Mouse (Mus musculus): ENCODE data around the gene Armc7.
"Not testable (repeated sequence)": the region's sequence is repeated elsewhere in the genome, so short reads cannot be mapped to it uniquely, and the experiment has no call there.

Gene Armc7

DNA sequence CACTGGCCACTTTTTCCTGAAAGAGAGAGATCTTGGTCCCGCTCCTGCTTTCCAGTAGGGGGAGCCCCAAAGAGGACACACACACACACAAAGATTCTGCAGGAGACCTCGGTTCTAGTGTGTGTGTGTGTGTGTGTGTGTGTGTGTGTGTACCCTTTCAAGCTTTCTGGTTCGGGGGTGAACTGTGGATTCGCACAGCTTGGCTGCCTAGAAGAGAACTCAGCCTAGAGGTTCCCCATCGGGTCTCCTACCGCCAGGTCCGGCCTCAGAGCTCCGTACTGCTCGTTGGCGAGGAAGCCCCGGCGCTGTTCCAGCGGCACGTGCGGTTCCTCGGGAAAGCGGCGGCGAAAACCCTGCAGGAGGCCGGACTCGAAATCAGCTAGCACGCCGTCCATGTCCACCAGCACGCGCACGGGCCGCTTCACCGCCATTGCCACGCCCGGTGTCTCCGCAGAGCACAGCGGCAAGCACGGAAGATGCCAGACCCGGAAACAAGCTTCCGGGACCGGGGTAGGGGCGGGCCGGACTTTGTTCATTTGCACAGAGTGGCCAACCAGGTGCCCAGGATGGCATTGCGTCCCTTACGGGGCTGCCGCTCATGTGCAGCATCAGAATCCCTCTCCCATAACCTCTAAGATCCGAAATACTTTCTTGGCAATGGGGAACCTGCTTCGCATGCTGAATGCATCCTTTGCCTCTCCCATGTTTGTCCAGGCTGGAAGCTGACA, 16.1 kb downstream of the Armc7 start, which contains the start of gene Nt5c:
Gene Nt5c (minus strand): TSS at position 507 of the 728 bp plus-strand sequence.
- DNase-seq (ENCODE audit: low spot score): peak; percentile 81

DNA sequence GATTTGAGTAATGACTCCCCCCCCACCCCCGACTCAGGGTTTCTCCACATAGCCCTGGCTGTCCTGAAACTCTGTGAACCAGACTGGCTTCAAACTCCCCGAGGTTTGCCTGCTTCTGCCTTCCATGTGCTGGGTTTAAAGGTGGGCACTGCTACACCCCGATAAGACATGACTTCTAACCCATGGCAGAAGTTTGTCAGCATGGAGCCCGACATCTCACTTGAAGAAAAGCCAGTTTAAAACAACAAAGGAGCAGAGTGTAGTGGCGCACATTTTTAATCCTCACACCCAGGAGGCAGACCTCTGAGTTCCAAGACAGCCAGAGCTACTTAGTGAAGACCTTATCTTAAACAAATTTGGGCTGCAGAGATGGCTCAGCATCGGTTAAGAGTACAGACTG, 16.9 kb downstream of the Armc7 start:
- no peak for DNase-seq (ENCODE audit: low spot score)

- DNase-seq (ENCODE audit: low spot score): not testable (repeated sequence)
Measured at GRCm38 (mm10) chr11:115496559-115496958, 21.1 kb downstream of the Armc7 start.

DNA sequence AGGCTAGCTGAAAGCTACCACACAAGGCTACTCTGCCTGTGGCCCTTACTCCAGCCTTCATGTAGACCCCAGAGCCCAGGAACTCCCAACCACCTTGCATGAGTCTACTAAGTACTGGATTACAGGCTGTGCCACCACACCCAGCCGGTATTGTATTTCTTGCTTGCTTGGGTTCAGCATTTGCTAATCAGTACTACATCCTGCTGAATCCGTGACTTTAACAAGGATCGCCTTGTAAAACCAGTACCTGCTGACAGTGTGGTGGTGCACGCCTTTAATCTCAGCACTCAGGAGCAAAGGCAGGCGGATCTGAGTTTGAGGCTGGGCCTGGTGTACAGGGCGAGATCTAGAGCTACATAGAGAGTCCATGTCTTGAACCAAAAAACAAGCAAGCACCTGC, 27.2 kb downstream of the Armc7 start:
- DNase-seq (ENCODE audit: low spot score): no peak

DNA sequence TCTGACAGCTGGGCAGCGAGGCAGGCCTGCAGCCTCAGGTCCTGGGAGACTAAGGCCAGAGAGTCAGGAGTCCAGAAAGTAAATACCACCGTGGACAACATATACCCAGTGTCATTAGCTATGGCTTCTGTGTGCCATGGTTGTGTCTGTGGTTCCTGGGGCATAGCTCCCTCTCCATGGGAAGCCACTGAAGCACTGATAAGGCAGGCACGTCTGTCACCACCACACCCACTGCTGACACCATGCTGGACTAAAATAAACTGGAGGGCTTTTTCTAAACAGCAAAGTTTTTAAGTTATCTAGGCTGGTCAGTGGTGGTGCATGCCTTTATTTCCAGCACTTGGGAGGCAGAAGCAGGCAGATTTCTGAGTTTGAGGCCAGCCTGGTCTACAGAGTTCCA, 31.1 kb downstream of the Armc7 start:
- DNase-seq (ENCODE audit: low spot score): no peak

- no peak for DNase-seq (ENCODE audit: low spot score)
Measured at GRCm38 (mm10) chr11:115508061-115508460, 32.6 kb downstream of the Armc7 start.

- DNase-seq (ENCODE audit: low spot score): peak; percentile 37
Measured at GRCm38 (mm10) chr11:115509773-115510506, 34.5 kb downstream of the Armc7 start.

- no peak for DNase-seq (ENCODE audit: low spot score)
Measured at GRCm38 (mm10) chr11:115510507-115510888, 35.0 kb downstream of the Armc7 start.

GRCm38 (mm10) chr11:115511121-115511520, 35.7 kb downstream of the Armc7 start:
- no peak for DNase-seq (ENCODE audit: low spot score)

- no peak for DNase-seq (ENCODE audit: low spot score)
Measured at GRCm38 (mm10) chr11:115512004-115512403, 36.5 kb downstream of the Armc7 start.

- peak; percentile 41 for DNase-seq (ENCODE audit: low spot score)
Measured at GRCm38 (mm10) chr11:115512407-115513183, 37.1 kb downstream of the Armc7 start.

- DNase-seq (ENCODE audit: low spot score): peak; percentile 73
Measured at GRCm38 (mm10) chr11:115513271-115514237, 38.1 kb downstream of the Armc7 start.

- peak; percentile 97 for DNase-seq (ENCODE audit: low spot score)
Measured at GRCm38 (mm10) chr11:115514238-115514663, 38.8 kb downstream of the Armc7 start, which contains the start of gene Jpt1. Gene Jpt1 (minus strand): TSS chr11:115514387.

DNA sequence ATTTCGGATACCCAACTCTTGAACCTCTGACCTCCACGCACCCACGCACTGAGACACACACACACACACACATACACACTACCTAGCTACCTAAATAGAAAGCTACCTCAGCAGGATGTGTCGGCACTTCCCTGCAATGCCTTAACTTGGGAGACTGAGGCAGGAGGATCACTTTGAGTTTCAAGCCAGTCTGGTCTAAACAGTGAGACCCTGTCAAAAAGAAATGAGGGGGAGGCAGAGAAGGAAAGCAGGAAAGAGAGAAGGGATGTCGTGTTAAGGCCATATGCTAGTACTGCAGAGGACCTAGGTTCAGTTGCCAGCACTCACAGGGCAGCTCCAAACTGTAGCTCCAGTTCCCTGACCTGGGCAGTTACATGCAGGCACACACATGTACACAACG, 39.6 kb downstream of the Armc7 start:
- DNase-seq (ENCODE audit: low spot score): no peak

DNA sequence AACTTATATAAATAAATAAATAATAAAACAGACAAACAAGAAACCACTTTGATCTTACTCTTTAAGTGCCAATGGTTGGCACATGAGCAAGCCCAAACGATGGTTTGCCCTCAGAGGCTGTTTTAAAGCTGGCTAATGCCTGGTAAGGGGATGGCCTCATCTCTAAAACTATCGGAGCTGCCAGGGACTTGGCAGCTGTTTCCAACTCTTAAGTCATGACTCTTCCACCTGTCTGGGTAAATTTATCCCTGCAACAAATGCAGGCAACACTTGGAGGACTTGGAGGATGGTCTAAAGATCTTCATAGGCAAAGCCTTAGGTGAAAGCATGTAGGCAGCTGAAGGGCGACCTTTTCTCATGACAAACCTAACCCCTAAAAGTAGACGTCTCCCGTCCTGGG, 41.5 kb downstream of the Armc7 start:
- no peak for DNase-seq (ENCODE audit: low spot score)

DNA sequence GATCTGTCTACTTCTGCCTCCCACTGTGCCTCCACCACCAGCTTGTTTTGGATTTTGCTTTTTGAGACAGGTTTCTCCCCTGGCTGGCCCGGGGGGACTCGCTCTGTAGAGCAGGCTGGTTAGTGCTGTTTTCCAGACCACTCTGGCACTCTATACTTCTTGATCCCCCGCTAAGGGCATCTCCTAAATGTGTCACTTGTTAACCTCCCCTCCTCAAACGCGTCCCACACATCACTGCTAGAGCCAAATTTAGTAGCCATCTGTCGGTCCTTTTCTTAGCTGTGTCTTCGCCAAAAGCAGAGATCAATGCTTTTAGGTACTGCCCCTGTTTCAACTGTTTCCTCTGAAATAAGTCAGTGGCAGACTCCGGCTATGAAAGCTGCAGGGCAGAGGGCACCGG, 43.2 kb downstream of the Armc7 start:
- no peak for DNase-seq (ENCODE audit: low spot score)

- DNase-seq (ENCODE audit: low spot score): no peak
Measured at GRCm38 (mm10) chr11:115519581-115519980, 44.1 kb downstream of the Armc7 start.

DNA sequence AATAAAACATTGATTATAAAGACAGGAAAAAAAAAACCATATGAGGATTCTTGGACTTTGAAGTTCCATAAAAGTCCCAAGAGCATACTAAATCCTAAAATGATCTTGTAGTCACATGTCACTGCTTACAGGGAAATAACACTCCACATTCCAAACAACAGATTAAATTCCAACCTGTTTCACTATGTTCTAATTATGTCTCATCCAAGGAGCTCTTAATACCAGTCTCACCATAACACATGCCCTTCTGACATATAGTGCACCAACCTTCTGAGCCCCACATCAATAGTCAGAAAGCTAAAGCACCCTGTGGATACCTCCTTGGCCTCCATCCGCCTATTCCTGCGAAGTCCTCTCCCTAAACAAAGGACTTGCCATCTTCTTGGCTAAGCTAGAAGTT, 44.8 kb downstream of the Armc7 start:
- no peak for DNase-seq (ENCODE audit: low spot score)

GRCm38 (mm10) chr11:115521080-115521479, 45.6 kb downstream of the Armc7 start:
- no peak for DNase-seq (ENCODE audit: low spot score)

DNA sequence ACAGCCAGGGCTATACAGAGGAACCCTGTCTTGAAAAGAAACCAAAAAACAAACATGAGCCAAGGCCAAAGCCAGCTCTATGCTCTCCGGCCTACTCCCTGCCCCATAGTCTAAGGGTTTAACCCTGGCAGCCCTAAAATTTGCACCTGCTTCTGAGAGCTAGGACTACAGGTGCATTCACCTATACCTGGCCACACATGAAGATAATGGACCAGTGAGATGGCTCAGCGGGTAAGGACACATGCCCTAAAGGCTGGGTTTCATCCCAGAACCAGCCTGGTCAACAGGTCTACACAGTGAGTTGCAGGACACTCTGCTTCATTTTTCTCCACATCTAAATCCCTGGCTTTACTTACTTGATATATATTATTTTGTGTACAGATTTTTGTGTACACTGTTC, 46.8 kb downstream of the Armc7 start:
- DNase-seq (ENCODE audit: low spot score): no peak

DNA sequence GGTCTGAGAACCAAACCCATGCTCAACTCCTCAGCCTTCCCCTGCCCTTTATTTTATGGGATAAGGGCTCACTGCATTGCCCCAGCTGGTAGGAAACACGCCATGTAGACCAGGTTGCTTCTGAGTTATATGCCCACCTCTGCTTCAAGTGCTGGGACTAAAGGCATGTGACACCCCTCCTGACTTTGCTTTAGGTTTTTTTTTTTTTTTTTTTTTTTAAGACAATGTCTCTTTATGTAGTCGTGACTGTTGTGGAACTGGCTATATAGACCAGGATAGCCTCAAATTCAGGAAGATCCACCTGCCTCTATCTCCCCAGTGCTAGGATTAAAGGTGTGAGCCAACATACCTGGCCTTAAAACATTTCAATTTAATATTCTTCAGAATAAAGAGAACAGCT, 47.2 kb downstream of the Armc7 start:
- DNase-seq (ENCODE audit: low spot score): no peak

Measured in testis, postnatal 10 days (tissue).